Mouse (Mus musculus): ENCODE measurements at regions not wholly inside any gene's neighbourhood (a gene's known extent, or its start where the extent isn't known, plus 50 kb on each side); places are given as distances from the start of the nearest gene placed in this dataset.

DNA sequence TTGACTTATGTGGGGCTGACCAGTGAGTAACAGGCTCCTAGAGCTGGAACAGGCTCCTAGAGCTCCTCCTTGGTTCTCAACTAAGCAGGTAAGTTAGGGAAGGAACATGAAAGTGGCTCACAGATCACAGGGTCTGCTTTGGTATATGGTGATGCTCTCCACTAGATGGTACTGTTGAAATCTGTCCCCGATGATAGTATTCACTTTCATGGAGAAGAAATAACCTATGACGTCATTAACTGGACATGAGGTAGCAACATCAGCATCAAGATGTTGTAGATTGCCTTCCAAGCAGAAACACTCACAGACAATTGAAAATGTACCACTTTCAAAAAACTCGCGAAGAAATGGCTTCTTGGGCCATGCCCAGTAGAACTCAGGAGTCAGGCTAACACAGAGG is 195.3 kb upstream of the Atp5g3 start:
- no peak for DNase-seq (ENCODE audit: extremely low read depth, low read depth, low spot score)

- DNase-seq (ENCODE audit: extremely low read depth, low read depth, low spot score) = no peak
Observed at GRCm38 (mm10) chr2:74099671-74100372, 188.7 kb upstream of the Atp5g3 start.

DNA sequence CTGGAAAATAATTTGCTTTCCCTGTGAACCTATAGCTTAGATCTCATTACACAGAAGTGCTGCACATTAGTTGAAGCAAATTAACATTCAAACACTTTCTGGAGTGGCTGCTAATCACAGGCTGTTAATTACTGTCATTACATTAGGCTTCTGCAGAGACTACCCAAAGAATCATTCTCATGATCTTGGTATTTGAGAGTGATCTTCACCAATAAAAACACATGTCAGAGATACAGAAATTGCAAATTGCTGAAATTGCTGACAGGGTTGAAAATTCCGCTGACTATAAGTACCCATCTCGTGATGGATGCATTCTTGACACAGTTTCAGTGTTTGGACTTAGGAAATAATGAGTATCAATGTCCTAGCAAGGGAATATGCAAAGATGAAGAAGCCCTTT is 185.7 kb upstream of the Atp5g3 start:
- DNase-seq (ENCODE audit: extremely low read depth, low read depth, low spot score) = no peak

GRCm38 (mm10) chr2:74093494-74093893 is 182.4 kb upstream of the Atp5g3 start:
- no peak for DNase-seq (ENCODE audit: extremely low read depth, low read depth, low spot score)

GRCm38 (mm10) chr2:74087375-74087774 is 176.2 kb upstream of the Atp5g3 start:
- no peak for DNase-seq (ENCODE audit: extremely low read depth, low read depth, low spot score)

- no peak for DNase-seq (ENCODE audit: extremely low read depth, low read depth, low spot score)
Observed at GRCm38 (mm10) chr2:74084971-74085370, 173.8 kb upstream of the Atp5g3 start.

GRCm38 (mm10) chr2:74076774-74077173 is 165.6 kb upstream of the Atp5g3 start:
- DNase-seq (ENCODE audit: extremely low read depth, low read depth, low spot score) = peak; percentile 11

GRCm38 (mm10) chr2:74075566-74075965 is 164.4 kb upstream of the Atp5g3 start:
- no peak for DNase-seq (ENCODE audit: extremely low read depth, low read depth, low spot score)

GRCm38 (mm10) chr2:74073396-74073795 is 162.3 kb upstream of the Atp5g3 start:
- DNase-seq (ENCODE audit: extremely low read depth, low read depth, low spot score) = no peak

DNA sequence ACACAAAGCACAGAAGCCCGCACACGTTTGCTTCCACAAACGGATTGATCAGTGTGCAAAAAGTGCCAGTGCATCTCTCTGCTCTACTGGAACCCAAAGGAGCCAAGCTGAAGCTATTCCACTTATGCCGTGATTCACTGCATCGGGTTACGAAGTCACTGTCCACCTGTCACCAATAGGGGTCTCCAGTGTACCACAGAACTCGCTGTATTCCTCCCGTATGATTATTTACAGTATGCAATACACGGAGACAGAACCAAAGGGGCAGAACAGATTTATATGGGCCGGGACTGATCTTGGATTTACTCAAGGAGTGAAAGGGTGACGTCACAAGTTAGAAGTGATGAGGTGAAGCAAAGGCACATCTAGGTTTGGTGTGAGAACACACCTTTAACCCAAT is 155.5 kb upstream of the Atp5g3 start:
- DNase-seq (ENCODE audit: extremely low read depth, low read depth, low spot score) = no peak

DNA sequence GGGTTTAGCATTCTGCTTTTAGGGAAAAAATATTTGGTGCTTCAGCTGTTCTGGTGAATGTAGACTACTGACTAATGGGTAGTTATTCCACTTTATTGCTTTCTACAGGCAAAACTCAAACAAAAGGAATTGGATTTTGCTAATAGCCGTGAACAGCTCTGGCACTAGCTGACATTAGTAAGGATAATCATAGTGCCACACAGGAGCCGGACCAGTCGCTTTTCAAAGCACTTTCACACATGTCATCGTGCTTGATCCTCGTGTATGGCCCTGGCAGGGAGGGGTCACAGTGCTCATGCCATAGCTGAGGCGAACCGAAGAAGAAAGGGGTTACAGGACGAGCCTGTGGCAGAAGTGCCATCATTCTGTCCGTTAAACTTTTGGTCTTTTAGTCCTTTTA is 153.2 kb upstream of the Atp5g3 start:
- no peak for DNase-seq (ENCODE audit: extremely low read depth, low read depth, low spot score)

GRCm38 (mm10) chr2:74063777-74064176 is 152.7 kb upstream of the Atp5g3 start:
- no peak for DNase-seq (ENCODE audit: extremely low read depth, low read depth, low spot score)

GRCm38 (mm10) chr2:74063302-74063701 is 152.2 kb upstream of the Atp5g3 start:
- DNase-seq (ENCODE audit: extremely low read depth, low read depth, low spot score) = no peak

GRCm38 (mm10) chr2:74042430-74042829 is 131.3 kb upstream of the Atp5g3 start:
- DNase-seq (ENCODE audit: extremely low read depth, low read depth, low spot score) = no peak

DNA sequence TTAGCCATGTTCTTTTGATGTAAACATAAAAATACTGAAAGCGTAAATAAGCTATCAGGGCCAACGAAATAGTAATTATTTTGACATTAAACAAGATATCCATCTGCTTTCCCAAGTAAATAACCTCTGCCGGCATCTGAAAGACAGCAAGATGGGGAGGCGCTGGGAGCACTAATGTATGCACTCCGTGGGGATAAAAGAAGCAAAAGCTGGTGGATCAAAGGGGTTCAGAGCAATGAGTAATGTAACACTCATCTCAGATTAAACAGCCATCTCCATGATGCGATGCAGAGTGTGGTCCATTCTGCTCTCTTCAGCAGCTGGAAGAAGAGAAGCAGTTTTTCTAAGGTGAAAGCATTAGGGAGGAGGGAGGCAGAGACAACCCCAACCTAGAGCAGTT is 128.5 kb upstream of the Atp5g3 start:
- DNase-seq (ENCODE audit: extremely low read depth, low read depth, low spot score) = no peak

GRCm38 (mm10) chr2:74036043-74036442 is 124.9 kb upstream of the Atp5g3 start:
- DNase-seq (ENCODE audit: extremely low read depth, low read depth, low spot score) = no peak

DNA sequence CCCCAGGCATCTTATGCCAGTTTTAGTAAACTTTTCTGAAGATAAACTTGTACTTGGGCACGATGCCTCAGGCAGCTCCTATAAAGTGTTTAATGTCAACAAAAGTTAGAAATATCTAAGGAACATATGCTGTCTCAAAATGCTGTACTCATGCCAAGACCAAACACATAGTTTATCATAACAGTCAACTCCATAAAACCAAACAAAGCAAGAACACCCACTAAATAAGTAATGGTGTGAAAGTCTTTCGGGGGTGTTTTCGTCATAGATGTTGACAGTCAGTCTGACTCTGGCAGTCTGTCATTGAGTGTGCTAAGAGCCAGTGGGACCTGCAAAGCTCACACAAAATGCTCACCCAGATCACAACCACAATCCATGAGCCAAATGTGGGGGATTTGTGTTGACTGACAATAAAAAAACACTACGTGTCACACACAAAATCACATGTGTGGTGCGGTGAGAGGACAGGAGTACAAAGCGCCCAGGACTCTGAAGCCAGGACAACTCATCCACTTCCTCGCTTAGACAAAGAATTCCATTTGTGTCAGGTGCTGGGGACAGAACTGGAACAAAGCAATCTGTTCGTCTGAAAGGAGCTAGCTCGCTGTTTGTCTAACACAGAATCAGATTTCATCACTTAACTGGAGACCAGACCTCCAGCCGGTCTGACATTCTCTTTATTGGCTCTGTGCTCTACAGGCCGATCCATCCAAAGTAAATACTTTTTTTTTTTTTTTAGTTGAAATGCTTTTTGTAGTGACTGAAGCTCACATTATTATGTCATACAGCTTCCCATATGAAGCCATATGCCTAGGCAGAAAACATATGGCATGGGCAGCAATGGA is 121.3 kb upstream of the Atp5g3 start:
- no peak for DNase-seq (ENCODE audit: extremely low read depth, low read depth, low spot score)

DNA sequence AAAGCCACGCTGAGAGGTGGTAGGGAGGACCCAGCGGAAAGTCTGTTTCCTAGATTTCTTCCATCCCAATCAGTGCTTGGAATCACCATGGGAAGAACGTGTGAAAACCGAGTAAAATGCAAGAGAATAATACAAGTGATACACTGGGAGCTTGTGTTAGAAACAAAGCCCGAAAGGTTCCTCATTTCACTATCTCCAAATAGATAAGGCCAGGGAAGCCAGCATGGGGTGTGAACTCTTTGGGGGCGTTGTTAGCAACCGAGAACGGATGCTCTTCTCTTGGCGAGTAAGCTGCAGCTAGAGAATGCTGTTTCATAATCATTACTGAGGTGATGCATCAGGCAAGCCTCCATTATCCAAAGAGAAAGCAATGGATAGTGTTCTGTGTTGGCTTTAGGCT is 118.8 kb upstream of the Atp5g3 start:
- no peak for DNase-seq (ENCODE audit: extremely low read depth, low read depth, low spot score)

GRCm38 (mm10) chr2:74027404-74028104 is 116.4 kb upstream of the Atp5g3 start:
- DNase-seq (ENCODE audit: extremely low read depth, low read depth, low spot score) = no peak

DNA sequence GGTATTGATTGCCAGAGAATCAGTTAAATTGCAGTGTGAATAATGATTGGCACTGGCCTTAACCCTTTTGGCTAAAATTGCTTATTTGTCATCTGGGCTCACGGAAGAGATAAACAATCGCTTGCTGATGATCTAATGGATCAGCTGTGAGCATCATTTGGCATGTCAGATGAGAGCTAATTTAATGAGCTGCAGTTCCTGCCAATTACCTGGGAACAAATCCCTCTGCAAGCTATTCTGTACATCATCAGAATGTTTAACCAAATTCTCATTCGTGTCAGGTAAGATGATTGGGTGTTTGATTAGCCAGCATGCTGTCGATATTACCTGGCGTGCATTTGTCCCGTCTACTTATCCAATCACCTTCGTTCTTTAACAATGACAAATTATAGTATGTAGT is 104.0 kb upstream of the Atp5g3 start:
- DNase-seq (ENCODE audit: extremely low read depth, low read depth, low spot score) = no peak

DNA sequence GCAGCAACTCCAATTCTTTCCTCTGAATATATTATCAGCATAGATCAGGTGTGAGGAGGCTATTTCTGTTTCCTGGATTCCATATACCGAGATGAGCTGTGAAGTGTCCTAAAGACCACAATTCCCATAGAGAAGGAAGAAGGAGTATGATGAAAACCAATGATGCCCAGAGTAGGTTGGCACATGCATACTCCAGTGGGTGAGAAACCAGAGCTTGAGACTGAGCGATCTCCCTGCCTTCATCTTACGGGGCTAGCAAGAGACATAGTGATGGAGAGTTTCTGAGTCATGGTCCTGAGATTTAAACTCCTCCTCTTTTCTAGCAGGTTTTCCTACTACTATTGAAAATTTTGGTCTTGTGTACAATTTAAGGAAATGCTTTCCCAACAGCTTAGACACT is 103.1 kb upstream of the Atp5g3 start:
- DNase-seq (ENCODE audit: extremely low read depth, low read depth, low spot score) = no peak

GRCm38 (mm10) chr2:73998531-73998930 is 87.4 kb upstream of the Atp5g3 start:
- DNase-seq (ENCODE audit: extremely low read depth, low read depth, low spot score) = no peak
